Mouse (Mus musculus) limb, embryonic 12.5 days (tissue): ENCODE results near the gene Gm20388. TPM values are rescaled to one million over a fixed set of nuclear protein-coding genes. Genes with fewer than 3 reads are reported as not detected.
A peak's percentile ranks its signal among the peaks of the same experiment; 100 is the strongest.

Experiments used
- ATAC-seq: fragments of 200-750 bp; cut with Nextera tagmentation; 2 replicates; pipeline ENCODE4 v1.8.0; 2017; ENCODE audit warnings: low read depth, moderate TSS enrichment; ENCODE audit not compliant: insufficient number of reproducible peaks, insufficient read depth, low FRiP score, low TSS enrichment
- H3K27ac ChIP-seq: fragments of 300-500 bp; sonication (generic); 2 replicates; pipeline ENCODE4 v1.5.1; 2016; ENCODE audit warnings: mild to moderate bottlenecking, moderate library complexity
- H3K27me3 ChIP-seq: fragments of 300-500 bp; sonication (generic); 2 replicates; pipeline ENCODE4 v1.6.1; 2016; ENCODE audit warnings: mild to moderate bottlenecking, moderate library complexity
- H3K36me3 ChIP-seq: fragments of 300-500 bp; sonication (generic); 2 replicates; pipeline ENCODE4 v1.6.1; 2016; ENCODE audit warnings: mild to moderate bottlenecking, moderate library complexity
- H3K4me1 ChIP-seq: fragments of 300-500 bp; sonication (generic); replicated peaks from 2 replicates; pipeline ENCODE4 v1.6.1; 2016
- H3K4me2 ChIP-seq: fragments of 300-500 bp; sonication (generic); 2 replicates; pipeline ENCODE4 v1.6.1; 2016; ENCODE audit warnings: mild to moderate bottlenecking, moderate library complexity
- H3K4me3 ChIP-seq: fragments of 300-500 bp; sonication (generic); replicated peaks from 2 replicates; pipeline ENCODE4 v1.5.1; 2016; ENCODE audit warnings: mild to moderate bottlenecking
- H3K9ac ChIP-seq: fragments of 300-500 bp; sonication (generic); replicated peaks from 2 replicates; pipeline ENCODE4 v1.6.1; 2016; ENCODE audit warnings: mild to moderate bottlenecking, moderate library complexity
- H3K9me3 ChIP-seq: fragments of 300-500 bp; sonication (generic); 2 replicates; pipeline ENCODE4 v1.6.1; 2016; ENCODE audit warnings: mild to moderate bottlenecking, moderate library complexity
- WGBS: fragments of 180-500 bp; shearing (Covaris S2); methylation state at CpG from one replicate; pipeline ENCODE4 v1.1.7; 2016; 5-methylcytosine and 5-hydroxymethylcytosine counted together
- polyA plus RNA-seq: library from polyadenylated mRNA; unstranded; fragments of >200 nt; fragmentation: Nextera tagmentation; extraction: Ambion mirVana; gene quantifications from 2 replicates; pipeline ENCODE4 v1.2.1, GENCODE M21; 2016

Gm20388 gene
- polyA plus RNA-seq, 1 experiment from 2014 or later = not detected

- Histone ChIP-seq H3K36me3 (peaks cover 59% of the 10 kb centered on the region), H3K4me3 (no peak overlapping the region)
Observed at GRCm38 (mm10) chr8:122574264-122574663, 2663.6 kb downstream of the Gm20388 start.

GRCm38 (mm10) chr8:122574667-122575251 is 2664.1 kb downstream of the Gm20388 start:
- peak overlapping the region; percentile 87 for H3K4me2 ChIP-seq
- H3K9me3 ChIP-seq = no peaks in the 10 kb centered on the region
- 44% methylated on average over 10 of the region's 10 CpGs for WGBS
- peak overlapping the region; percentile 70; the same call in 1 of the 2 replicates for H3K4me3 ChIP-seq
- no peak for ATAC-seq
- peaks cover 49% of the 10 kb centered on the region for H3K4me1 ChIP-seq
- 0 out of 2 replicates have a peak overlapping the region, but pooled peaks have one; percentile 18 for H3K9ac ChIP-seq
- H3K27me3 ChIP-seq = no peaks in the 10 kb centered on the region
- 0 out of 2 replicates have a peak overlapping the region, but pooled peaks have one; percentile 8 for H3K27ac ChIP-seq
- H3K36me3 ChIP-seq = peaks cover 55% of the 10 kb centered on the region

More at GRCm38 (mm10) chr8:122574264-122574663, 2663.6 kb downstream of the Gm20388 start:
- no peak overlapping the region for H3K4me2 ChIP-seq
- H3K27me3 ChIP-seq = no peaks in the 10 kb centered on the region
- H3K27ac ChIP-seq = 0 out of 2 replicates have a peak overlapping the region, but pooled peaks have one; percentile 8
- no peak for ATAC-seq
- WGBS = 50% methylated on average over 3 of the region's 3 CpGs
- 0 out of 2 replicates have a peak overlapping the region, but pooled peaks have one; percentile 18 for H3K9ac ChIP-seq
- peaks cover 49% of the 10 kb centered on the region for H3K4me1 ChIP-seq
- no peaks in the 10 kb centered on the region for H3K9me3 ChIP-seq

GRCm38 (mm10) chr8:122575286-122575685 is 2664.6 kb downstream of the Gm20388 start:
- Histone ChIP-seq H3K4me1 (peaks cover 52% of the 10 kb centered on the region), H3K9me3 (no peaks in the 10 kb centered on the region), H3K4me2 (peak overlapping the region; percentile 87), H3K27ac (no peak overlapping the region), H3K9ac (0 out of 2 replicates have a peak overlapping the region, but pooled peaks have one; percentile 23), H3K27me3 (no peaks in the 10 kb centered on the region), H3K4me3 (peak overlapping the region; percentile 70), H3K36me3 (peaks cover 49% of the 10 kb centered on the region)
- 76% methylated on average over 8 of the region's 8 CpGs for WGBS
- no peak for ATAC-seq

- Histone ChIP-seq H3K27ac (peak overlapping the region; percentile 80), H3K9ac (peak overlapping the region; percentile 88), H3K4me3 (peak overlapping the region; percentile 70), H3K36me3 (peaks cover 42% of the 10 kb centered on the region), H3K4me2 (peak overlapping the region; percentile 87), H3K9me3 (no peaks in the 10 kb centered on the region), H3K27me3 (no peaks in the 10 kb centered on the region), H3K4me1 (peaks cover 59% of the 10 kb centered on the region)
- ATAC-seq = peak; percentile 1; the same call in 1 of the 2 replicates
- 20% methylated on average over 21 of the region's 21 CpGs for WGBS
Observed at GRCm38 (mm10) chr8:122575735-122576647, 2665.3 kb downstream of the Gm20388 start.

- H3K27me3 ChIP-seq = no peaks in the 10 kb centered on the region
- H3K4me1 ChIP-seq = peaks cover 63% of the 10 kb centered on the region
- peak within 1 kb of the TSS; percentile 88 for H3K9ac ChIP-seq
- H3K9me3 ChIP-seq = no peaks in the 10 kb centered on the region
- peaks cover 36% of the 10 kb centered on the region for H3K36me3 ChIP-seq
- WGBS = under 1% methylated on average over 38 of the region's 39 CpGs
- H3K4me2 ChIP-seq = peak within 1 kb of the TSS; percentile 87
- peak within 1 kb of the TSS; percentile 70 for H3K4me3 ChIP-seq
- peak within 1 kb of the TSS; percentile 83 for H3K27ac ChIP-seq
- ATAC-seq = peak; percentile 81
Observed at GRCm38 (mm10) chr8:122576648-122577022, 2666.0 kb downstream of the Gm20388 start, which contains the start of gene Aprt. TSS of gene Aprt (minus strand) at chr8:122576909.

- Histone ChIP-seq H3K4me2 (peak overlapping the region; percentile 87), H3K4me3 (peak overlapping the region; percentile 70), H3K4me1 (peaks cover 63% of the 10 kb centered on the region), H3K36me3 (peaks cover 31% of the 10 kb centered on the region), H3K27me3 (no peaks in the 10 kb centered on the region), H3K27ac (peak overlapping the region; percentile 83), H3K9ac (peak overlapping the region; percentile 52), H3K9me3 (no peaks in the 10 kb centered on the region)
- ATAC-seq = no peak
- 35% methylated on average over 10 of the region's 10 CpGs for WGBS
Observed at GRCm38 (mm10) chr8:122577116-122577515, 2666.5 kb downstream of the Gm20388 start.

- Histone ChIP-seq H3K9ac (no peak overlapping the region), H3K9me3 (no peaks in the 10 kb centered on the region), H3K36me3 (peaks cover 11% of the 10 kb centered on the region), H3K4me3 (no peak overlapping the region), H3K4me1 (peaks cover 60% of the 10 kb centered on the region), H3K27me3 (no peaks in the 10 kb centered on the region), H3K4me2 (peak overlapping the region; percentile 11; the same call in 1 of the 2 replicates), H3K27ac (peak overlapping the region; percentile 77)
- no peak for ATAC-seq
- 10% methylated on average over 7 of the region's 7 CpGs for whole genome bisulfite sequencing
Observed at GRCm38 (mm10) chr8:122579196-122579595, 2668.6 kb downstream of the Gm20388 start.

- H3K9me3 ChIP-seq = no peaks in the 10 kb centered on the region
- ATAC-seq = no peak
- H3K27me3 ChIP-seq = no peaks in the 10 kb centered on the region
- WGBS = 34% methylated on average over 13 of the region's 15 CpGs
- H3K27ac ChIP-seq = no peak overlapping the region
- H3K4me3 ChIP-seq = no peak overlapping the region
- H3K36me3 ChIP-seq = no peaks in the 10 kb centered on the region
- no peak overlapping the region for H3K9ac ChIP-seq
- no peak overlapping the region for H3K4me2 ChIP-seq
- peaks cover 50% of the 10 kb centered on the region for H3K4me1 ChIP-seq
Observed at GRCm38 (mm10) chr8:122580926-122581325, 2670.3 kb downstream of the Gm20388 start.

- no peak for ATAC-seq
- H3K9ac ChIP-seq = no peak overlapping the region
- 85% methylated on average over 9 of the region's 9 CpGs for WGBS
- peaks cover 29% of the 10 kb centered on the region for H3K4me1 ChIP-seq
- no peak overlapping the region for H3K4me3 ChIP-seq
- no peaks in the 10 kb centered on the region for H3K36me3 ChIP-seq
- no peaks in the 10 kb centered on the region for H3K27me3 ChIP-seq
- no peaks in the 10 kb centered on the region for H3K9me3 ChIP-seq
- H3K27ac ChIP-seq = no peak overlapping the region
- H3K4me2 ChIP-seq = no peak overlapping the region
Observed at GRCm38 (mm10) chr8:122584981-122585380, 2674.3 kb downstream of the Gm20388 start.

GRCm38 (mm10) chr8:122585411-122585891 is 2674.8 kb downstream of the Gm20388 start:
- Histone ChIP-seq H3K4me3 (no peak overlapping the region), H3K36me3 (no peaks in the 10 kb centered on the region), H3K27ac (peak overlapping the region; percentile 50; the same call in 1 of the 2 replicates), H3K9me3 (no peaks in the 10 kb centered on the region), H3K4me2 (no peak overlapping the region), H3K9ac (no peak overlapping the region), H3K27me3 (no peaks in the 10 kb centered on the region), H3K4me1 (peaks cover 24% of the 10 kb centered on the region)
- ATAC-seq = no peak
- WGBS = 61% methylated on average over 14 of the region's 14 CpGs

- no peak for ATAC-seq
- Histone ChIP-seq H3K4me1 (peaks cover 17% of the 10 kb centered on the region), H3K4me3 (no peak overlapping the region), H3K27ac (peak overlapping the region; percentile 50; the same call in 1 of the 2 replicates), H3K9ac (no peak overlapping the region), H3K27me3 (no peaks in the 10 kb centered on the region), H3K36me3 (no peaks in the 10 kb centered on the region), H3K4me2 (no peak overlapping the region), H3K9me3 (no peaks in the 10 kb centered on the region)
- 31% methylated on average over 7 of the region's 7 CpGs for WGBS
Observed at GRCm38 (mm10) chr8:122586171-122586570, 2675.5 kb downstream of the Gm20388 start.
